Mouse (Mus musculus) neutrophil, adult 5-6 weeks (primary cell): Measurements from ENCODE around the gene Pld6. TPM values are rescaled to one million over a fixed set of nuclear protein-coding genes. Genes with fewer than 3 reads are reported as not detected.

ENCODE experiments used
- ATAC-seq: fragments of 151-379, 151-347 bp; 2 replicates; pipeline ENCODE4 v1.8.0; 2017; ENCODE audit warnings: mild to moderate bottlenecking, moderate TSS enrichment; ENCODE audit not compliant: insufficient number of reproducible peaks, poor library complexity, low FRiP score, severe bottlenecking; ENCODE audit errors: extremely low read depth
- total RNA-seq: library from RNA; stranded (forward); fragments of 200-1000 nt; gene quantifications from 2 replicates; pipeline ENCODE4 v1.2.3, GENCODE M21; 2017

The Pld6 gene
- total RNA-seq, 1 experiment from 2014 or later: 0.23 TPM

- no peak for ATAC-seq
These were observed 5.9 kb upstream of the Pld6 start for GRCm38 (mm10) chr11:59793390-59793789.

- no peak for ATAC-seq
These were observed 1.9 kb upstream of the Pld6 start for GRCm38 (mm10) chr11:59789311-59789710.

DNA sequence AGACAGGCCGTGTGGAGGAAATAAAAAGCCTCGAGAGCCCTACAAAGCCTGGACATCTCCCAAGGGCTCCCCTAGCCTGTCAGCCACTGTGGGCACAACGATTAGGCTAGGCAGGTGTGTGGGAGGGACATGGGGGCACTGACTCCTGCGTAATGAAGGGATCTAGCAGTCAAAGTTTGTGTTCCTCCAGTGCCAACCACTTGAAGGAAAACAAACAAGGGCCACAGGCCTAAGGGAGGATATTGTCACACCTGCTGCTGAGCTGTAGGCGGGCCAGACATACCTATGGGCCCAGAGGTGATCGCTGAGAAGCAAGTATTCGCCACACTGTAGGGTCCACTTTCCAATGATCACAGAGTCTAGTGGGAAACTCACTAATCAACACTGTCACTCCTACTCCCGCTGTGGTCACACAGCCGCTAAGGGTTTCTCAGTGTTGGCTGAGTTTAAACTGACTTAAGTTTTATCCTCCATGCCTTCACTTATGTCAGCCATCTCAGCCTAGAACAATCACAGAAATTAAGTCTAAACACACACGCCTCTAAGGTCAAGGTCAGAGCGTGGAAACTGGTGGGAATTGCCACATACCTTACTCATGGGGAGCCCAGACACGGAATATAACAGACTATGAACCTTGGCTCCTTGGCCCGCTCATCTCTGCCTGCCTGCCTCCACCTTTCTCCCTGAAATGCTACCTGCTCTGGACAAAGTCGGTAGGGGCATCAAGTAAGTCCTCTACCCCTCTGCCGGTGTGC is 824 bp downstream of the Pld6 start:
- ATAC-seq: no peak

DNA sequence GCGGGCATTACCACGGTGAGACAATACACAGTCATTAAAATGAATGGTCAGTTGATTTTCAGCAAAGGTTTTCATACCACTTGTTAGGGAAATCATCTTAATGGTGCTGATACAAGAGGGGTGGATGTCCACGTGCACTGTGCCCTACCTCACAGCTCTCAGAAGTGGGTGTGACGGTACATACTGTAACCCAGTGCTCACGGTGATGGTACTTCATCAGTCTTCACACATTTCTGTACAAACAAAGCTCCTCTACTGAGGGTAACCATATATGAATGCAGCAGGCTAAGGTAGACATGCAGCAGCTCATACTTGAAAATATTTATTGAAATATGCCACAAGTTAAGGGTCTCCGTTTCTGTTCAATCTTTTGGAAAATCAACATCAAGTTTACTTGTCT is 3.9 kb downstream of the Pld6 start:
- no peak for ATAC-seq

GRCm38 (mm10) chr11:59782091-59782590 is 5.3 kb downstream of the Pld6 start:
- no peak for ATAC-seq

GRCm38 (mm10) chr11:59780241-59780640 is 7.2 kb downstream of the Pld6 start:
- ATAC-seq: no peak

DNA sequence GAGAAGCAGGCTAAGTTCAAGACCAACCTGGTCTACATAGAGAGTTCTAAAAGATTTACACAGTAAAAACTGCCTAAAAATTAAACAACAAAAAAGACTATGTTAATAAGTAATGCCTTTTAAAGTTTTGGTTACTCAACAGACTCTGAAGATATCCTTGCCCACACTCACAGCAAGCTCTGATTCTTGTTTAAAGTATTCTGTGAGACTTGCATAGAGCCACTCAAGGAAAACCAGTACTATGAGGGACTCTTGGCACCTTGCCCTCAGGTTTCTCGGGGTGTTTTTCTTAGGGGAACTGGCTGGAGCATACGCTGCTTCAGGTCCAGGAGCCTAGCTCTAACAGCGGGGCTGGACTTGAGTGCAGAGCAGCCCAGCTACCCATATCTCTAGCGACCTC is 8.0 kb downstream of the Pld6 start:
- ATAC-seq: no peak

DNA sequence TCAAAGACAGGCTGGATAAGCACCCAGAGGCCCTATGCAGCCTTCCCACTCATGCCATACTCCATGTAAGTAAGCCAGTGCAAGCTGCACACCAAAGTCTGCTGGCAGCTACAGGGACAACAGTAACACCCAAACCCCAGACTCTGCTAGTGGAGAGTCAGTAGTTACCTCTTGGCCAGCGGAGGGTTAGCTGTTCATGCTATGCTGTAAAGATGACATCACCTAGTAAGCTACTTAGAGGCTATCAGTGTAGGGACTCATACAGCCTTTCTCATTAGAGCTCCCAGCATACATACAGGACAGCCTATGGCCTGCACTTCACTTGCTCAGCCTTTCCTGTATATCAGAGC is 8.6 kb downstream of the Pld6 start:
- no peak for ATAC-seq

- ATAC-seq: peak; percentile 85
These were observed 9.1 kb downstream of the Pld6 start for GRCm38 (mm10) chr11:59778181-59778873.

- no peak for ATAC-seq
These were observed 10.2 kb downstream of the Pld6 start for GRCm38 (mm10) chr11:59777259-59777658.

DNA sequence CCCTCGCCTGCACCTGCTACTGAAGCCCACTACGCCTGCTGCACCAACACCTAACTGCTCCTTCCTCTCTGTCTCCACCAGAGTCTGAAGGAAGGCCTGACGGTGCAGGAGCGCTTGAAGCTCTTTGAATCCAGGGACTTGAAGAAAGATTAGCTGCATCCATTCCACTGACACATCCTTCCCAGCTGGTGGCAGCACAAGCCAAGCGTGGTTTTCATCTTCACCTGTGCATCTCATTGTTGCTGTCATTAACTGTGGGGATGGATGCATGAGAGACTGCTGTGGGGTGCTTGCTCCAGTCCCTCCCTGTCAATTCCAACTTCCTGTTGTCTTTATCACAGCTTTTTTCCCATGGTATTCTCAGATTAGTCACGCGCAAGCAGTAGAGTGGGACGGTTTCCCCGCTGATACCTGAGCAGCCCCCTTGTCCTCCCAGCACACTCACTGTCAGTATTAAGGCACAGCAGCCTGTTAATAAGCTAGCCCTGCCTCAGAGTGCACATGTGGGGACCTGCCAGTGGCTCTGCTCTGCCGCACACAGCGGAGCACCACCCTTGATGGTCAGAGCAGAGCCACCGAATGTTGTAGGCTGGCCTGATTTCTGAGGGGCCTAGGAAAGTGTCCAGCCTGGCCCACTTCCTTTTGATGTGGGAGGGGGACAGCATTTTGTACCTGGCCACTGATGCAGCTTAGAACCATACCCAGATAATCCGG is 11.9 kb downstream of the Pld6 start:
- ATAC-seq: no peak

- no peak for ATAC-seq
These were observed 12.9 kb downstream of the Pld6 start for GRCm38 (mm10) chr11:59774522-59774921.

DNA sequence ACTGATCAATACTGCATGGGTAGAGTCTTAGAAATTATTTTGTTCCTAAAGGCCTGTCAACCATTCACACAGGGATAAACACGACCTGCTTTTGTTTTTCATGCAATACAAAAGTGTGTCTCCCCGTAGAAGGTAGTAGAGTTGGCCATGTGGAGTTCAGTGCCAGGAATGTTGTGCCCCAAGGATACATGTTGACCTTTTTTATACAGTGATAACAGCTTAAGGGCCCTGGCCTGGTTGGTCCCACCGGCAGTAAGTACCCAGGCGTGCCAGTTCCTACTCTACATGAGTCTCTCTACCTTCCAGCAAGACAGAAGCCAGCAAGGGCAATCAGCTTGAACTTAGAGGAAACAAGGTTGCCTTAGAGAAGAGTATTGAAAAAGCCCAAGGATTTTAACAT is 14.5 kb downstream of the Pld6 start:
- no peak for ATAC-seq

GRCm38 (mm10) chr11:59772291-59772690 is 15.2 kb downstream of the Pld6 start:
- ATAC-seq: no peak

DNA sequence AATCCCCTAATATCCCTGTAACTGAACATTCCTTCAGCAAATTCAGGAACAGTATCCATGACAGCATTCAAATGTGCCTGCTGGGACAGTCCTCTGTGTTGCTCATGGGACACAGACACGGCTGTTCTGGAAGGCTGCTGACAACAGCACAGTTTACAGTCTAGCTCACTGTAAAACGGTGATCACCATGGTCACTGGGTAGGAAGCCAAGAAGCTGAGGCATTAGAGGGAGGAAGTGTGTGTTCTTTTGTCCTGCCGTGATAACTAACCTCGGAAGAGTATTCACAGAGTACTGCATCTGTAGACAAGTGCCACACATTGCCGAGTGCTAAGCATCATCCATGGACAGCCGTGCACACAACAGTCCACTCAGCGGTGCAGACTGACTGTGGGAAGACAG is 16.7 kb downstream of the Pld6 start:
- ATAC-seq: no peak

- no peak for ATAC-seq
These were observed 17.7 kb downstream of the Pld6 start for GRCm38 (mm10) chr11:59769738-59770137.

DNA sequence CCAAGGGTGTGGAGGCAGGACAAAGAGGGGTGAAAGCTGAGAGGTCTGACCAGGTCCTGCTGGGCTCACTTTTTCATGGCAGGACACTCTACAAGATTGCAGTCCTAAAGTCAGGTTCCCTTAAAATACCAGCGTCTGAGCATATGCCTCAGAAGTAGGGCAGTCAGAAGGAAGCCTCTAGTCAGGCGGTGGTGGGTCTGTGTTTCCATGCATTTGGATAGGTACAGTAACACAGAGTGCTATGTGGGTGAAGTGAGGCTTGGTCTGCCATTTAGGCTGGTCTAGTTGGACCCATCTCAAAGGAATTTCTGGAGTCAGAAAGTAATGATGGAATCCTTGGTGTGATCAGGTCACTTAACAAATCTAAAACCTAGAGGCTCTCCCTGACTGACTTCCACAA is 18.1 kb downstream of the Pld6 start:
- no peak for ATAC-seq

- no peak for ATAC-seq
These were observed 26.6 kb downstream of the Pld6 start for GRCm38 (mm10) chr11:59760796-59761195.

DNA sequence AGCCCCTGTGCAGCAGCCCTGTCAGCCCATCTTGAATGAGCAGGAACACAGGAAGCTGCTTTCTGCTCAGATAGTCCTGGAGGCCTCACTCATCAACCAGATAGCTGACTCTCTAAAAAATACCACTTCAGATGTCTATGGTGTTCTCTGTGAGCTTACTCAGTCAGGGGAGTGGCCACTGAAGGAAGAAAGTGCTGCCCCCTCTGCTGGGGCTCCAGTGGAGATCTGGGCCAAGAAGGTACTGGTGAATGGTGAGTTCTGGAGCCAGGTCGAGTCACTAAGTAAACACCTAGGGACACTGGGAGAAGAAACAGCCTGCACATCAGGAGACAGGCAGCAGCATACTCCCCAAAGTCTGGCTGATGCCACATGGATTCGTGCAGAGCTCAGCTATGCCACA is 27.8 kb downstream of the Pld6 start:
- no peak for ATAC-seq

- no peak for ATAC-seq
These were observed 28.3 kb downstream of the Pld6 start for GRCm38 (mm10) chr11:59759178-59759577.
